Mouse (Mus musculus): ENCODE results near the gene Dcpp1.
"Not testable (repeated sequence)": the region's sequence is repeated elsewhere in the genome, so short reads cannot be mapped to it uniquely, and the experiment has no call there.

The Dcpp1 gene

DNA sequence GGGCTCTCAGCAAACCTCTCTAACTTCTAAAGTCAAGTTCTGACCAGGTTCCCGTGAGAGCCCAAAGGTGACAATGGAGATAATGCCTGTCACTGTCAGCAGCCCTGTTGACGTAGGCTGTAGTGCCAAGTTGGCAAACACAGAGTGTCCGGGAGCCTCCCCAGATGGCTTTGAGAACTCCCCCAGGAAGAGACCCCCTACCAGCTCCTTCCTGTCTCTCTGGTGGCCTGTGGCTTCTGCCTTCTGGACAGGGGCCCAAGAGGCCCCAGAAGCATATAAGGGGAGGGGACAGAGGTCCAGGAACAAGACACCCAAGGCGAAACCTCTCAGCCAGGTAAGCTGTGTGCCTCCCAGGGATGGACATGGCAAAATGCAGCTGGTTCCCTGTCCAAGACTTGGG, at the start of gene Dcpp1, which contains the start of gene Dcpp2:
Gene Dcpp1, plus strand, starts transcription at position 301 of the 400 bp plus-strand sequence.
Gene Dcpp2, plus strand, starts transcription at position 305 of the 400 bp plus-strand sequence.
- DNase-seq, result not testable (repeated sequence)

DNA sequence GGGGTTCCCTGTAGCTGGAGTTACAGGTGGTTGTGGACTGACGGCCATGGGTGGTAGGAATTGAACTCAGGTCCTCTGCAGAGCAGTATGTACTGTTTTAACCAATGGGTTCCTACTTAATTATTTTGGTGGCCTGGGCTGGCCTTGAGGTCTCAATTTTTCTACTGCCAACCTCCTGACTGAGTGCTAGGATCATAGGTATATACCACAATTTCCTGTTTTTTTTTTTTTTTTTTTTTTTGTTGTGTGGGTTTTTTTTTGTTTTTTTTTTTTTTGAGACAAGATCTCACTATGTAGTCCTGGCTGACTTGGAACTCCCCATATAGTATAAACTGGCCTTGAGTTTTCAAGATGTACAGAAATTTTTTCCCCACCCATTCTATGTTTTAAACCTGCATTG, 49.5 kb upstream of the Dcpp1 start:
- no peak for DNase-seq

DNA sequence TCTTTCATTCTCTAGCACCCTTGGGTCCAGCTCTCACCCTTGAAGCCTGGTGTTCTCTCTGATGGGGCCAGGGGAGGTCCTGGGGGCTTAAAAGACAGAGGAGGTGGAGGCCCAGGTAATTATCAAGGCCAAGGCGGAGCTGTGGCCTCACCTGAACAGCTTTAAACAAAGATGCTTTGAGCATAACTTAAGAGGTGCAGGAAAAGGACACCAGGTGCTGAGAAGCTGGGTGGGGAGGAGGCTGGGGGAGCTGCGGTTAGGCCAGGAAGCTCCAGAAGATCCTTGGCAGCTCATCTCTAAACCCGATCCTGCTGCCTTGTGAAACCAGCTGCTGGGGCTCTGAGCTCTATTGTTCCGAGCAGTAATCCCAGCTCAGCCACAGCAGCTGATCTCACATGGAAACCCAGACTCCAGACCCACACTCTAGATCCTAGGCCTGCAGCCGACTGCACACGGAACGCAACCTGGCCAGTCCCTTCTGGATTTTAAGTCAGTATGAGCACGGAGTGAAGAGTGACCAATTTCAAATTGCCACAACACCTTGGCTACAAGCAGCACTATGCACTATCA, 44.6 kb upstream of the Dcpp1 start, which contains the start of gene Prss33:
Gene Prss33, minus strand, starts transcription at position 51 of the 570 bp plus-strand sequence.
- no peak for DNase-seq

DNA sequence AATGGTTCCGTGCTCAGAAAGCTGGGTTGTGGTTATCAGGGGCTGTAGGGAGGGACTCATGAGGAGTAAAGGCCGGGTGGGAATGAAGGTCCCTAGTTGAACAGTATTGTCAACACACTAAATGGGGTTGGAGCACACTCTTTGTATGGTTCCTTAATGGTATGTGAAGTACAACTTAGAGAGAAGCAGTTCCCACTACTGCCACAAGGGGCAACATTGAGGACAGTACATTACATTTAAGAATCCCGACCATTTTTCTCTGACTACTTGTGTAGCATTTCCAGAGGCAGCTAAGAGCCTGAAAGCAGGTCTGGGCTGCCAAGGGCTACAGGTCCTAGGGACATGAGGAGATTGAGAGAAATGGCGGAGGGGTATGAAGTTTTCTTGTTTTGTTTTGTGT, 39.5 kb upstream of the Dcpp1 start:
- peak; percentile 66 for DNase-seq

DNA sequence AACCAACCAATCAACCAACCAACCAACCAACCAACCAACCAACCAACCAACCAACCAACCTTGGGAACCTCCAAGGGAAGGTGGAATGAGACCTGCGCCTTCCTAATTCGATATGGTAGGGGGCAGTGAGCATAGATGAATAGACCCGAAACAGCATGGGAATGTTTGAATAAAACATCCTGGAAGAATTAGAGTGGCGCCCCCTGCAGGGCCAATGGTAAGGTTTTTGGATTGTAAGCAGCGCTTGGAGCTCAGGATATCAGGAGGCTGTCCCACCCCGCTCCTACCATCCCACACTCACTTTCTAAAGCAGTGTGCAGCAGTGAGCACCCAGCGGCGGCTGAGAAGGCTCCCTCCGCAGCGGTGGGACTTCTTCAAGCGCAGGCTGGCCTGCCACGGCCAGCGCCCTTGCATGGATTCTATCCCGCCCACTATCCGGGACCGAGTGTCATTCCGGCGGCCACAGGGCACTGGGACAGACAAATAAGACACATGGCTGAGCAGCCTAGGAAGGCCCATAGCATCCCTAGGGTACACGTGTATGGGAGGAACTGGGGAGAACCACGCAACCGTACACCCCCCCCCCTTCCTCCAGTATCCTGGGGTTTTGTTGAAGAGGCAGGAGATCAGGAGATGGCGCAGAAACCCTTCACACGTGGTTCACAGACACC, 37.4 kb upstream of the Dcpp1 start:
- DNase-seq, result no peak

DNA sequence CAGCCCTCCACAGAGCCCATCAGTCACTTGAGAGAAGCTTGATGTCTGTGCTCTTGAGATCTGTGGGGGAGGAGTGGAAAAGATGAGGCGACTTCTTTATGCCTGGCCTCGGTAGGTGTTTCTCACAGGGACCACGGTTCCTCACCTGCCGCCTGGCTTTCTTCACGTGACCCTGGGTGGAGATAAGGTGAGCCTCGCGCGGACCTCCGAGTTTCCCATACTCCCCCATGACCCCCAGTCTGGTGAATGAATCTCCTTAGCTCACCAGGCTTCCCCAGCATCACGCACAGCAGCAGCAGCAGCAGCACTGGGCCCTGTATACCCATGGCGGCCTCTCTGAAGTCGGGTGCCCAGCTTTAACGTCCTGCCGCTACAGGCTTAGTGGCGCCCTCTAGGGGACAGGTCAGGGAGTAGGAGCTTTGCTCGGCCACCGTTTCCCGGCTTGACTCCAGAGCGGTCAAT, 36.8 kb upstream of the Dcpp1 start, which contains the start of the genes Prss32 and Prss41:
Gene Prss32, plus strand, starts transcription at position 44 of the 462 bp plus-strand sequence.
Gene Prss41, minus strand, starts transcription at position 361 of the 462 bp plus-strand sequence.
- peak; percentile 70 for DNase-seq

DNA sequence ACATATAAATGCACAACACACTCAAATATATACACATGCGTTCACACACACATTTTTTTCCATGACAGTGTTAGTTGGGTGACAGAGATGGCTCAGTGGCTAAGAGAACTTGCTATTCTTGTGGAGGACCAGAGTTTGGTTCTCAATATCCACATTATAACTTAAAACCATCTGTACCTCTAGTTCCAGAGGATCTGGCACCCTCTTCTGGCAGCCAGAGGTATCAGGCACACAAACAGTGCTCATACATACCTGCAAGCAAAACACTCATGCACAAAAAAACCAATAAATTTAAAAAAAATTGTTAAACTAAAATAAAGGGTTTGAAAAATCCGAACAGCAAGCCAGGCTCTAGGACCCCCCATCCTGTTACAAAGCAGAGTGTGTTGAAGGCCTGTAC, 30.6 kb upstream of the Dcpp1 start:
- no peak for DNase-seq

DNA sequence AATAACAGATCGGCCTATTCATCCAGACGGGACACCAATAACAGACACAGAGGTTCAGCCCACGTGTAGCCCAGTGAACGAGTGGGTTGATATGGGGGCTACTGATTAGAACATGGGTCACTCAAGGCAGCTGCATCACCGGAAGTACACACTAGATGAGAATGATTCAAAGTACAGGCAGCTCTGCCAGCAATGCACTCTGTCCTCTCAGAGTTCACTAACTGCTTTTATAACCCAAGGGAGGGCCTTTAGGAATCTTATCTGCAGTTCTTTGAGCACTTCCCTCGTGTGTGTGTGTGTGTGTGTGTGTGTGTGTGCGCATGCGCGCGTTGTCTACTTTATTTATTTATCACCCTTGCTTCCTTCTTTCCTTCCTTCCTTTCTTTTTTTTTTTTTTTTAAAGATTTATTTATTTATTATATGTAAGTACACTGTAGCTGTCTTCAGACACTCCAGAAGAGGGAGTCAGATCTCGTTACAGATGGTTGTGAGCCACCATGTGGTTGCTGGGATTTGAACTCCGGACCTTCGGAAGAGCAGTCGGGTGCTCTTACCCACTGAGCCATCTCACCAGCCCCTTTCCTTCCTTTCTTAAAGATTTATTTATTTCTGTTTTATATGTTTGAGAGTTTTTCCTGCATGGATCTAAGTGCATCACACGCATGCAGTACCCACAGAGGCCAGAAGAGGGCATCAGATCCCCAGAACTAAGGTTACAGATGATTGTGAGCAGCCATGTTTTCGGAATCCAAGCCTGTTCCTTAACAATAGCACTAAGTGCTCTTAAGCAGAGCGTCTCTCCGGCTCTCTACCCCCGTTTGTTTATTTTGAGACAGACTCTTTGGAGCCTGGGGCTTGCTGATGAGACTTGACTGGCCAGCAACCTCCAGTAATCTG, 29.6 kb upstream of the Dcpp1 start:
- peak; percentile 61 for DNase-seq

DNA sequence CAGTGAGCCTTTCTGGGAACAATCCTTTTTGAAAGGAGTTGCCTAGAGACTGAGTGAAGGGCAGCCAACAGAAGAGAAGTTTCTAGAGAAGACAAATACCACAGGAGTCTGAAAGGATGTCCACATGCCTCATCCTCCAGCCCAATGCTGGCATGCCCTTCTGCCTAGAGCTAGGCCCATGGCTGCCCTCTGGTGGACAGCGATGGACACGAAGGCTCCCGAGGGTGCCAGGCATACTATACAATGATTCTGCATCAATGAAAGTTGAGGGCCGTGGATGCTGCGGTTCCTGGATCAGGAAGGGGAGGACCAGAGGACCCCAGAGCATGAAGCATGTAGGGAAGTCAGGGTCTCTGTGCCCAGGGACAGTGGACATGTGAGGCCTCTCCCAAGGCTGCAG, 27.4 kb upstream of the Dcpp1 start:
- DNase-seq, result peak; percentile 66

DNA sequence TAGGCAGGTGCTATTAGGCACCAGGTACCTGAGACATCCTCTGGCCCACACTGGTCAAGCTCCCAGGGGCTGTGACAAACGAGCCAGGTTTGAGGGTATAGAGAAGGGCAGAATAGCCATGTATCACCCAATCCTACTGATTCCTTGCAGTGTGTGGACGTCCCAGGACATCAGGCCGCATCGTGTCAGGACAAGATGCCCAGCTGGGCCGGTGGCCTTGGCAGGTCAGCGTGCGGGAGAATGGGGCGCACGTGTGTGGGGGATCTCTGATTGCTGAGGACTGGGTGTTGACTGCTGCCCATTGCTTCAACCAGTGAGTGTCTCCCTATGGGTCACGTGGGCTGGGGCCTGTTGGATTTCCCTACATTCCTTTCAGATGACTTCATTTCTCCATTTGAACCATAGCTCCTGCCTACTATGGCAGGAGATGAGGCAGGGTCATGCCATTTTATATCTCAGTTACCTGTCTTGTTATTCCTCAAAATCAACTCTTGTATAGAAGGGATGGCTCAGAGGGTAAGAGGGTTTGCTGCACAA, 26.4 kb upstream of the Dcpp1 start:
- no peak for DNase-seq

DNA sequence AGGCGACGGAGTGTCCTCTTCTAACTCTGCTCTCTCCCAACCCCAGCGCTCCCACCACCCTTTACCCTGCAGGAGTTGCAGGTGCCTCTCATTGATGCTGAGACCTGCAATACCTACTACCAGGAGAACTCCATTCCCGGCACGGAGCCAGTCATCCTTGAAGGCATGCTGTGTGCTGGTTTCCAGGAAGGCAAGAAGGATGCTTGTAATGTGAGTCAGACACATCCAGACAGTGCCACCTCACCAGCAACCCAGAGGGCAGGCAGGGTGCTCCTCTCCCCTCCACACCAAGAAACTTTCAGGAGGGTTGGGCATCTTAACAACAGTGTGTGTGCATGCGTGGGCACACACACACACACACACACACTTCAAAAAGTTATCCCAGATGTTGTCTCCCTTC, 23.5 kb upstream of the Dcpp1 start:
- DNase-seq, result no peak

DNA sequence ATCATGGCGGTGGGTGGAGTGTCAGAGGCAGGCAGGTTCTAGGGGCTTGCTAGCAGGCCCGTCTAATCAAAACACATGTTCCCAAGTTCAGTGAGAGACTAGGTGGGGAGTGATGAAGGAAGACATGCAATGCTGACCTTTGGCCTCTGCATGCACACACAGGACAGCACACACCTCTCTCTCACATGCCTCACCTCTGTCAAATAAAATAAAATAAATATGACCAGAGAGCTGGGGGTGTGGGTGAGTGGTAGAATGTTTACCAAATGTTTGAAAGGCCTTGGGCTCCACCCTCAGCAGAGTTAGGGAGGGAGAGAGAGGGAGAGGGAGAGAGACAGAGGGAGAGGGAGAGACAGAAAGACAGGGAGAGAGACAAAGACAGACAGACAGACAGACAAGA, 22.8 kb upstream of the Dcpp1 start:
- no peak for DNase-seq

DNA sequence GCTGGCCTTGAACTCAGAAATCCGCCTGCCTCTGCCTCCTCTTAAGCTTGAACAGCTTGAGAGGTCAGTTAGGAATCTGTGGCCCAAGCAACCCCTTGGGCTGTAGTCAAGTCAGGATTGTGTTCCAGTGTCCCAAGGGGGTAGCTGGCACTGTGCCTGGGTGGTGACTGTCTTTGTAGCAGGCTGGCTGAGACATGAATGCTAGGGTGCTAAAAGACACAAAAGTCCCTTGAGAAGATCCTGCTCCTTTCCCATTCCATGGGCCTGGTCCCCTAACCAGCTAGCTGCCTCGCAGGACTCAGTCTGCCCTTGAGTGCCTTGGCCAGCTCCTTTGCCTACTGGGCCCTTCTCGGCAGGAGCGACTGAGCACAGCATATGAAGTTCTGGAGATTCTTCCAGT, 17.8 kb upstream of the Dcpp1 start:
- DNase-seq, result no peak

DNA sequence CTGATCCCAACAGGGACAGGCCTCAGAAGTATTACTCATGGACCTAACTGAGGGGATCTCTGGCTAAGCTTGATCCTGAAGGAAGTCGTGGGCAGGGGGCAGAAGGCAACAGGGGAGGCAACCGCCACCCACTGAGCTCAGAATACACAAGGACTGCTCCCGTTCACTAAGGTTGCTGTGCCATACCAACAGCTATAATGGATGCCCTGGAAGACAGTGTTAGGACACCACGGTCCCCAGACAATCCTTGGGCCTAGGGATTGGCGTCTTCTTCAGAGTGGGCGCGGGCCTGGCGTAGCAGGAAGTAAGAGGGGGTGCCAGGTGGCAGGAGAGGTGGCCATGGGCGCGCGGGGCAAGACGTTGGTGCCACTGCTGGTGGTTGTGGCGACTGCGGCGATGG, 12.9 kb upstream of the Dcpp1 start, which contains the start of gene Prss21:
Gene Prss21, plus strand, starts transcription at position 301 of the 400 bp plus-strand sequence.
- DNase-seq, result no peak

DNA sequence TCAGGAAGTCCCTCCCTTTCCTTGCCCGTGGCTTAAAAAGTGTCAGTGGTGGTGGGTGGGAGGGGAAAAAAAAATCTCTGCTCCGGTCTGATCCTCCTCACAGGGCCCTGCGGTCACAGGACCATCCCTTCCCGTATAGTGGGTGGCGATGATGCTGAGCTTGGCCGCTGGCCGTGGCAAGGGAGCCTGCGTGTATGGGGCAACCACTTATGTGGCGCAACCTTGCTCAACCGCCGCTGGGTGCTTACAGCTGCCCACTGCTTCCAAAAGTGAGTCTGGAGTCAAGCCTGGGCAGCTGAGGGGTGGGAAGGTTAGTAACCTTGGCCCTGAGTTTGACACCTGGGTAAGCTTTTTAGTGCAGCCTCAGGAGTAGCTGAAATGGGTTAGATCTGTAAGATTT, 12.2 kb upstream of the Dcpp1 start:
- DNase-seq, result no peak

DNA sequence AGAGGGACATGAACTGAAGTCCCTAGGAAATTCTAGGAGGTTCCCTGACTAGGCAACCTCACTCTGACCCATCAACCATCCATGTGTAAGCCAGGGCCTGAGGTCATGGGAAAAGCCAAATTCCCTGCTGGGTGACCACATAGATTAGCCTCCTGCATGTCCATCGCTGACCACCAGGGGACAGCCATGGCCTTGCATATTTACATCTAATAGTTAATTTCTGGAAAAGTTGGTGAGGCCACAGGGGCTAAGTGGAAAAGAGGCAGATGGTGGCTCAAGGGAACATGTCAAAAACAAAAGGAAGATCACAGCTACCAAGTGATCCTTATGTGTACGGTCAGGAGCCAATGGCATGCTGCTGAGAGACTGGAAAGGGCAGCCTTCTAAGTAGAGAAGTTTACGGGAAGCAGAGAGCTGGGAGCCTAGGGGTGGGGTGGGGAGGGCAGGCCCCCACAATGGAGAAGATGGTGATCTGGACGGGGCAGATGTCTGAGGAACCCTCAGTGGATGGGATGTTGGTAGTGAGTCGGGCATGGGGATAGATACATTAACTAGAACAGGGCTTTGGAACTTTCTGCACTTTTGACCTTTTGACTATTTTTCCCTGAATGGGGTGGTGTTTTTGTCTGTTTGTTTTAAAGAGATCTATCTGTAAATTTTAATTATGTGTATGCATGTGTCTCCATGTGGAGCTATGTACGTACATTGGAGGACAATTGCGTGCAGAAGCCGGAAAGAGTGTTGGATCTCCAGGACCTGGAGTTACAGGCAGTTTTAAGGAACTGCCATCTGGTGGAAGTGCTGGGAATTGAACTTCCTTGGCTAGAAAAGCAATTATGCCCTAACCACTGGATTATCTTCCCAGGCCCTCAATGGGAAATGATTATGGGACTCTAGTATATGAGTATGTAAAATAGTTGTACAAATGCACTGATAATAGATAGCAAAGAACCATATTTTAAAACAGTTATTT, 6.5 kb upstream of the Dcpp1 start:
- DNase-seq, result no peak

DNA sequence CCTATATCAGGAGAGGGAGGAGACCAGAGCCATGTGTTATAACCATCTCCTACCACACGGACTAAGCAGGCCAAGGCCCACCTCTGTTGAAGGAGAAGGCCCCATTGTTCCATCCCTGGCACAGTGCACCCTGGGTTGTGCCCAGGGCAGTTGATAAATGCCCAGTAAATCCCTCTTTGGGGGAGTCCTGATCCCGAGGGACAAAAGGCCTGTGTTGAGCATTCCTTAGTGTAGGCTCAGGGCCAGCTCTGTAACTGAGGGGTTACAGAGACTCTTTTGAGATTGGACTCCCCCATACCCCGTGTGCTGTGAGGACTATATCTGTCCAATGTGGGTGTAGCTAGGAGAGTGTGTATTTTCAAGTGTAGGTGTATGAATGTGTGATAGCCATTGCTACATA, 3.9 kb upstream of the Dcpp1 start:
- DNase-seq, result no peak

DNA sequence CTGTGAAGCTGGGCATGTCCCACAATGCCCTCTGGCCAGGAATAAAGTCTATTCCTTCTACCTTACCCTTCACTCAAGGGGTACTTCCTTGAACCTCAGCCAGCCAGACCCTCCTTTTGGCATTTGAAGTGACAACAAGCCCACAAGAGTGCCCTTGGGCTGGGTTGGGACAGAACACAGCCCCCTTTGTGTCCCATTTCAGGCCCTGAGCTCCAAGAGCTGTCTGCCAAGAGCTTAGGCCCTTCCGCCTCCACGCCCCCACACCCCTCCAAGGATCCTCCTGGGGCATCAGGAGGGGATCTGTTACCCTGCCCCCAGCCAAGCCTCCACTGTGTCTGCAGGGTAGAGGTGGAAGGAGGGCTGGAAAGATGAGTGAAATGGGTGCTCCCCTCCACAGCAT, 3.5 kb upstream of the Dcpp1 start:
- DNase-seq, result no peak

DNA sequence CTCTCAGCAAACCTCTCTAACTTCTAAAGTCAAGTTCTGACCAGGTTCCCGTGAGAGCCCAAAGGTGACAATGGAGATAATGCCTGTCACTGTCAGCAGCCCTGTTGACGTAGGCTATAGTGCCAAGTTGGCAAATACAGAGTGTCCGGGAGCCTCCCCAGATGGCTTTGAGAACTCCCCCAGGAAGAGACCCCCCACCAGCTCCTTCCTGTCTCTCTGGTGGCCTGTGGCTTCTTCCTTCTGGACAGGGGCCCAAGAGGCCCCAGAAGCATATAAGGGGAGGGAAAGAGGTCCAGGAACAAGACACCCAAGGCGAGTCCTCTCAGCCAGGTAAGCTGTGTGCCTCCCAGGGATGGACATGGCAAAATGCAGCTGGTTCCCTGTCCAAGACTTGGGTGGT, 36.5 kb downstream of the Dcpp1 start, which contains the start of gene Dcpp3:
Gene Dcpp3, plus strand, starts transcription at position 301 of the 400 bp plus-strand sequence.
- DNase-seq, result not testable (repeated sequence)

DNA sequence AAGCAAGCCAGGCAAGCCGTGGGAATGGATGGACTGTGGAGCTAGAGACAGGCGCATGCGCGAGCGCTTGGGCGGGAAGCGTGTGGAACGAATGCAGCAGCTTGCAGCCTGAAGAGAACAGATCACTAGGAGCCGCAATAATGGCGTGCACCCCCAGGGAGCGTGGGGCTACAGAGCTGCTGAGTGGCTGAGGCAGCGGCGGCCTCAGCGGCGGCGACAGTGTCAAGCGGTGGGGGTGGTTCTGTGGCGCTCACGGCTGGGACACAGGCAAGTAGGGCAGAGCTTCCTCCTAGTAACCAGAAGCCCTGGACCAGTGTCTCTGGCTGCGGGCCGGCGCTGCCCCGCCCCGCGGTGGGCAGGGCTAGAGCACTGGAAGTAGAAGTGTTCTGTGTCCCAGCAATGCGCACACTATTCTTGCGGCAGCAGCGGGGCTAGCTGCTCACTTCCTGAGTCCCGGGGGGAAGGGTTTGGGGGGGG, 43.9 kb downstream of the Dcpp1 start:
- peak; percentile 85 for DNase-seq

DNA sequence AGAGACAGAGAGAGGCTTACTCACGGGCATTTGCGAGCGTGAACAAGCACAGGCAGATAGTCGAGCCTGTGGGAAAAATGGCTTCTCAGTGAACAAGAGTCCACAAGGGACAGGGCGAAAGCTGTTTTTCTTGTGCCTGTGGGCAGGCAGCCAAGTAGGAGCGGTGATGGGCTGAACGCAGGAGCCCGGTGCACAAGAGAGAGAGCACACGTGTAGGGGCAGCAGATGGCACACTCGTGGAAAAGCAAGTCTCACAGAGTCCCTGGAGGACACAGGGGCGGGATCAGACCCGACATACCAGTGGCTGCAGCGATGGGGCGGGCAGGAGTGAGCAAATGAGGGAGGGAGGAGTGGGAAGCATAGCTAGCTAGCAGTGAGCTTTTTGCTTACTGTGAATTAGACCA, 44.4 kb downstream of the Dcpp1 start:
- DNase-seq, result peak; percentile 35

DNA sequence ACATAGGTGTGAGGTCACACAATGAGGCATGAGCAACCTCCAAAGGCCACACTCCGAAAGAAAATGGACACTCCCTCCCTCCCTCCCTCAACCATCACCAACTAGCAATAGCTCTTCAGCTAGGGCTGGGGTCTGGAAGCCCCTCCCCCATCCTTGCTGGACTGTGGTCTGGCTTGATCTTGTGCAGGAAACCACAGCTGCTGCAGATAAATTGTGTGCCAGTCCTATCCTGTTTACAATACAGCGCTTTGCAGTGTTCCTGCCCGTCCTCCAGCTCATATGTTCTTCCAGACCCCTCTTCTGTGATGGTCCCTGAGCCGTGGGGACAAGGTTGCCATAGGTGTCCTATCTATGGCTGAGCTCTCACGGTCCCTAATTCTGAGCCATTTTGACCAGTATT, 50.5 kb downstream of the Dcpp1 start:
- no peak for DNase-seq
